Mouse (Mus musculus) left cerebral cortex, adult 2 months (tissue): ENCODE results near the gene Sema4b. TPM values are rescaled to one million over a fixed set of nuclear protein-coding genes. Genes with fewer than 3 reads are reported as not detected.
A peak's percentile ranks its signal among the peaks of the same experiment; 100 is the strongest.

ENCODE experiments used
- DNase-seq, 2 experiments: peaks; one replicate each; pipeline ENCODE4 v3.0.0; 2021 to 2022; ENCODE audit warnings: low spot score in 2 of 2, mixed read lengths in 1 of 2; ENCODE audit errors: extremely low spot score in 1 of 2
- H3K27ac ChIP-seq: fragments of 200-600 bp; 2 replicates; pipeline ENCODE4 v1.8.1; 2022
- H3K4me3 ChIP-seq: fragments of 200-600 bp; 2 replicates; pipeline ENCODE4 v1.8.1; 2022
- CTCF ChIP-seq: fragments of 200-600 bp; IDR thresholded peaks from 2 replicates; pipeline ENCODE4 v1.8.1; 2022; ENCODE audit warnings: antibody characterized with exemption, mild to moderate bottlenecking, moderate library complexity
- intact Hi-C: fragments of 180-260 bp; cut with DNase I; formaldehyde crosslinking; loops from one replicate; pipeline ENCODE4 v1.15.1; 2025
- long read RNA-seq, 2 experiments: library from polyadenylated mRNA; stranded (forward); transcript quantifications; one replicate each; pipeline ENCODE4 v2.0.0; 2021; ENCODE audit warnings: borderline mapping rate in 2 of 2
- total RNA-seq, 2 experiments: library from RNA; stranded (reverse); gene quantifications; 2 replicates each; pipeline ENCODE4 v1.2.3; 2021

Sema4b gene
- 10 to 100 TPM; 19.4 to 20.6 TPM for total RNA-seq
- long read RNA-seq, experiment 1, partial matches to known transcripts = 1 of 5 reads
- long read RNA-seq, experiment 1, other reads (novel, unspliced or antisense) = 1 of 5 reads
- long read RNA-seq, experiment 2, partial matches to known transcripts = 0 of 7 reads
- long read RNA-seq, experiment 2, other reads (novel, unspliced or antisense) = 4 of 7 reads

DNA sequence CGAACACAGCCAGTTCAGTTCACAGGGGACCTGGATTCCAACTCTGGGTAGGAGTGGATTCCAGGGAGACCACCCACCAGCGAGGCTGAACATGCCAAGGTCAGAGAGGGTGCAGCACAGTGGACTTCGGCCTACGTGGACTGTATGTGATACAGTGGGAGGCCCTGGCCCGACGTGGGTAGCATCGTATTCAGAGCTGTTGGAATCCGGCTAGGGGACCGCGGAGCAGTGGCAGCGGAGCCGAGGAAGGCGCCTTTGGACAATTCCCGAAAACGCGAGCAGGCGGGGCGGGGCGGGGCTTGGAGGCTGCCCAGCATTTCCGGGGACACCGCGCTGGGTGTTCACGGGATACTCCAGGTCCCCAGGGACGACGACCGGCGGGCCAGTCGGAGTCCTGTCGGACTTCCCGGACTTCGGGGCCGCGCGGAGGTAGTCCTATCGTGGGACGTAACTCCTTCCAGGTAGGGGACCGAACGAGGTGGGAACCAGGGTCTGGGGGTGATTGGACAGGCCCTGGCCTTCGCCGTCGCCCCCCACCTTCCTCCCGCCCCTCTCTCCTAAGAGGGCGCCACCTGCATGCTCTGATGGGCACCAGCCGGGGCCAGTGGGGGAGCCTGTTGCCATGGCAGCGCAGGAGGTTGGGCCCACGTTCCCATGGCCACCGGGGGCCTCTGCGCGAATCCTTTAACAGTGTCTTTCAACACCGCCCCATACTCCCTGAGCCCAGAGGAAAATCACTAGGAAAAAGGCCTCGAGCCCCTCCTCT is at the start of gene Sema4b:
TSS of gene Sema4b (plus strand) at position 311 of the 766 bp plus-strand sequence.
- Histone ChIP-seq H3K27ac (peak within 1 kb of the TSS; percentile 95), H3K4me3 (peak within 1 kb of the TSS; percentile 69)
- TF ChIP-seq CTCF = no peak; the same call in none of the 2 replicates
- intact Hi-C loops = no loop called here
- DNase-seq = peak; percentile 89 to 93

DNA sequence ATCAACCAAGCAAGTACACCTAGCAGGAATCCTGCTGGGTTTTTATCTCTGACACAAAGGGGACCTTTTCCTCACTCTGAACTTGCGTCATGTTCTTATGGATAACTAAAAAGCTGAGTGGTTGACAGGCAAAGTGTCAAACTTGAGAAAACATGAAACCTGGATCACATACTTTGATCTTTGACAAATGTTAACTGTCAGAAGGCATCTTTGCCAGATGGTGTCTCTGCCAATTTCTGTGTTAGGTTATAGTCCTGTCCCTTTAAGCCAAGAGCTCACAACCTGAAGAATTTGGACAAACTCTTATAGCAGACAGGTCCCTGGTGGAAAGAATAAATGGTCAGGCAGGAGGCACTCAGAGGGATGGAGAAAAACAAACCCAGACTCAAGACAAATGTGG is 48.3 kb upstream of the Sema4b start:
- no peak for TF ChIP-seq CTCF
- H3K4me3 ChIP-seq = no peak overlapping the region
- H3K27ac ChIP-seq = no peak overlapping the region
- intact Hi-C loops = loop anchor here (10.0 kb wide), 1 partner anchor 446 kb away; no protein-coding TSS in a partner anchor
- no peak for DNase-seq

DNA sequence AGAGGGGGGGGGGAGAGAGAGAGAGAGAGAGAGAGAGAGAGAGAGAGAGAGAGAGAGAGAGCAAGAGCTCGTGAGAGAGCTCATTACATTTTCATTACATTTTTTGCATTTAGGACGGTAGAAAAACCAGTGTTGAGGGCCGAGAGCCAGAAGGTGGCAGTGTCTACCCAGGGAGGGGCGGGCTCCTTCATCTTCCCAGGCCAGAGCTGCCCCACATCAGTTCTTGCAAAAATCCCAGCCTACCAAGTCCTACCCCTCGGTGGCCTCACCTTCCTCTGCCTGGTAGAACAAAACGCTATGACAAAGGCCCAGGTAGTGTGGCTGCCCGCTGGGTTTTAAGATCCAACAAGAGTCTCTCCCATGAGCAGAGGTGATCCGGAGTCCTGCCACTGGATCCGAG is 45.8 kb upstream of the Sema4b start:
- DNase-seq = peak; percentile 69 to 79

DNA sequence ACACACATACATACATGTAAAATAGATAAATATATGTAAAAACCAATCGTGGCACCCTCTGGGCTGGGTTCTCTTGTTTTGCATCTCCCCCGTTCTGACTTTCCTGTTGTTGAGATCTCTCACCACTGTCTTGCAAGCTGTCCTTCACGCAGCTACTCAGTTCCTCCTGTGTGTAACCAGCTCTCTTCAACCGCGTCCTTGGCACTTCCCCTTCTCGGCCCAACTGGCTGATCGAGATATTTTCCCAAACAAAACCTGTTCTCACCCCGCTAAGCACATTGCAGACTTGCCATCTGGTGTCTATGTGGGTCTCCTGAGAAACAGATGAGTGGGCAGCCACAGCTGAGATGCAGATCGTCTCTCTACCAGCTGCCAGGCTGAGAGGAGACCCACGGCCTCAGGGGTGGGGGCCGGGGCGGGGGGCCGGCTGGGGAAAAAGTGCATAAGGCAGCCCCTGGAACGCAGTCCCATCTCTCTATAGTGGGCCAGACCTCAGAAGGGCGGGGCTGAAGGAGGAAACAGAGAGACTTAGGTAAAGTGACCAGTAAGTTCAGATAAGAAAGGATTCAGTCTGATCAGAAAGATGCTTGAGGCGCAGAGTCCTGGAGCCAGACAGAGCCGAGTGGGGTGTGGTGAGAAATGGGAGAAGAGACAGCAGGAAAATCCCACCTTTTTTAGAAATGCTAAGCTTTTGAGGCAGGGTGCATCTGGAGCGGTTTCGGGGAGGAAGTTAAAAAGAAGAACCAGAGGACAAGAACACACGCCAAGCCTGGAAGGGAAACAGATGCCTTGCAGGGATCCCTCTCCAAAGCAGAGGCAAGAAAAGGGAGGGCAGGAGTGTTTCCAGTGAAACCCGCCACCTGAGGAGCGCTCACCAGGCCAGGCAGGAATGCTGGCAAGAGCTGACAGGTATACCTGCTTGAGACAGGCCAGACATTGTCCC is 43.0 kb upstream of the Sema4b start:
- TF ChIP-seq CTCF = no peak

More for the DNA sequence above, 45.8 kb upstream of the Sema4b start:
- H3K27ac ChIP-seq = no peak overlapping the region
- TF ChIP-seq CTCF = peak; percentile 78
- intact Hi-C loops = loop anchor here (2.0 to 10.0 kb wide), 5 partner anchors 56 to 234 kb away; partner anchors contain the start of genes Man2a2 and Rccd1
- no peak overlapping the region for H3K4me3 ChIP-seq

DNA sequence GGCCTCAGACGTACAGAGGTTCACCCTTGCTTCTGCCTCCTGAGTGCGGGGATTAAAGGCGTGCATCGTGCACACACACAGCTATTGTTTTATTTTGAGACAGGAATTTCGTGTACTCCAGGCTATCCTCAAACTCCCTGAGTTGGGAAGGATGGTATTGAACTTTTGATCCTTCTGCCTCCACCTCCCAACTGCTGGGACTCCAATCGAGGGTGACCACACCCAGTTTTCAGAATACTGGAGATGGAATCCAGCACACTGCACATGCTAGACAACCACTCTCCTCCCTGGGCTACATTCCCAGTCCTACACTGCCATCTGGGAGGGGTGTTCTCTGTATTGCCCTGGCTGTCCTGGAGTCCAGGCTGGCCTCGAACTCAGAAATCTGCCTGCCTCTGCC is 41.9 kb upstream of the Sema4b start:
- intact Hi-C loops = loop anchor here (5.0 to 10.0 kb wide), 3 partner anchors 53 to 230 kb away; partner anchors contain the start of genes Man2a2 and Rccd1
- no peak for DNase-seq
- Histone ChIP-seq H3K27ac (no peak overlapping the region), H3K4me3 (no peak overlapping the region)
- no peak for TF ChIP-seq CTCF

More for the DNA sequence above, 43.0 kb upstream of the Sema4b start:
- DNase-seq = peak; percentile 63 to 70
- intact Hi-C loops = loop anchor here (5.0 to 10.0 kb wide), 3 partner anchors 54 to 231 kb away; partner anchors contain the start of genes Man2a2 and Rccd1
- H3K27ac ChIP-seq = peak overlapping the region; percentile 12
- H3K4me3 ChIP-seq = no peak overlapping the region

DNA sequence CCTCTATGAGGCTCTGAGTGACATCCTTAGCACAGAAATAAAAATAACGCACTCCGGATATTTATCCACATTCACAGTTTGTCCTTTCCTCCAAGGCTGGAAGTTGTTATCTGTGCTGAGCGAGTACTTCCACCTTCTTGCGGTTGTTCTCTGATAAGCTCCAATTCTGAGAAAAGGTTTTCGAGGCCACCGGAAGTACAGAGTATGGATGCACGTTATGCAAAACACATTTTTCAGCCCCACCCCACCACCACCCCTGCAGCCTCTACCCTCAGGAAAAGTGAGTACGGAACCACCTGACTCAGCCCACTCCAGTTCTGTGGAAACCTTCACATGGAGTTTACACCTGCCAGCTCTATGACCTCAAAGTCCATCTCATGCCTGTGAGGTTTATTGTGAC is 40.6 kb upstream of the Sema4b start:
- H3K4me3 ChIP-seq = no peak overlapping the region
- DNase-seq = no peak
- TF ChIP-seq CTCF = no peak
- intact Hi-C loops = loop anchor here (10.0 kb wide), 1 partner anchor 229 kb away; the partner anchor contains the start of gene Man2a2
- H3K27ac ChIP-seq = no peak overlapping the region

DNA sequence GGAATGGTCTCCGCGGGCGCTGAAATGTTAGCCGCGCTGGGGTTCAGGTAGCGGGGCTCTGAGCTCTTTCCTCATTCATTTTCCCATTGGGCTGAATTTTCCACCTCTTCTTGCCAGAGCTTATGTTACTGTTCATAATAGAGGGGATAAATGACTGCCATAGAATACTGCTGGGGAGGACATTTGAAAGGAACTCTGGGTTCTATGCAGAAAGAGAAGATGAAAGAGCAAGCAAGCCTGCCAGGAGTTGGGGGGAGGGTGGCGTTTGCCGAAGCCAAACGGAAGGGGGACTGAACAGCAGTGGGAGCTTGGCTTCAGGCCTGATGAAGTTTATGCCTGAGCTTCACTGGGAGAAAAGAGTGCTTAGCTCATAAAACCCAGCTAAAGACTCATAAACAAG is 37.3 kb upstream of the Sema4b start:
- Histone ChIP-seq H3K27ac (peak overlapping the region; percentile 64), H3K4me3 (peak overlapping the region; percentile 30)
- no peak for TF ChIP-seq CTCF
- DNase-seq = peak; percentile 42 to 59
- intact Hi-C loops = loop anchor here (2.0 to 10.0 kb wide), 2 partner anchors 39 to 225 kb away; partner anchors contain the start of gene Man2a2

DNA sequence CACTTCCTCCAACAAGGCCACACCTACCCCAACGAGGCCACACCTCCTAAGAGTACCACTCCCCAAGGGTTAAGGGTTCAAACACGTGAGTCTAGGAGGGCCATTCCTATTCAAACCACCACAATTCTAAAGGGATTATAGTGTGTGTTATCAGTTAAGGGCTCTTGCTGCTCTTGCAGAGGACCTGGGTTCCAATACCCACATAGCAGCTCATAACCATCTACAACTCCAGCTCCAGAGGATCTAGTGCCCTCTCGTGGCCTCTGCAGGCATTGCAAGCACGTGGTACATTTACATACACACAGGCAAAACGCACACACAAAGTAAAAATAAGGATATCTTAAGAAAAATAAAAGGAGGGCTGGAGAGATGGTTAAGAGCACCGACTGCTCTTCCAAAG is 34.5 kb upstream of the Sema4b start:
- H3K4me3 ChIP-seq = no peak overlapping the region
- DNase-seq = no peak
- peak; percentile 34 for TF ChIP-seq CTCF
- no peak overlapping the region for H3K27ac ChIP-seq
- intact Hi-C loops = no loop called here

DNA sequence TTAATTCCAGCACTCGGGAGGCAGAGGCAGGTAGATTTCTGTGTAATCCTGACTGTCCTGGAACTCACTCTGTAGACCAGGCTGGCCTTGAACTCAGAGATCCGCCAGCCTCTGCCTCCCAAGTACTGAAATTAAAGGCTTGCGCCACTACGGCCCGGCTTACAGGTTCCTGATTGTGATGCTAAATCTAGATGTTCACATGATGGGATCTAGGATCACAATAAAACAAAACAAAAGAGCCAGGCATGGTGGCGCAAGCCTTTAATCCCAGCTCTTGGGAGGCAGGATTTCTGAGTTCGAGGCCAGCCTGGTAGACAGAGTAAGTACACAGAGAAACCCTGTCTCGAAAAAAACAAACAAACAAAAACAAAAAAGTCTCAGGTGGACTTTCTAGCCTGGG is 33.9 kb upstream of the Sema4b start:
- intact Hi-C loops = no loop called here
- no peak overlapping the region for H3K27ac ChIP-seq
- no peak for TF ChIP-seq CTCF
- DNase-seq = no peak
- H3K4me3 ChIP-seq = no peak overlapping the region

DNA sequence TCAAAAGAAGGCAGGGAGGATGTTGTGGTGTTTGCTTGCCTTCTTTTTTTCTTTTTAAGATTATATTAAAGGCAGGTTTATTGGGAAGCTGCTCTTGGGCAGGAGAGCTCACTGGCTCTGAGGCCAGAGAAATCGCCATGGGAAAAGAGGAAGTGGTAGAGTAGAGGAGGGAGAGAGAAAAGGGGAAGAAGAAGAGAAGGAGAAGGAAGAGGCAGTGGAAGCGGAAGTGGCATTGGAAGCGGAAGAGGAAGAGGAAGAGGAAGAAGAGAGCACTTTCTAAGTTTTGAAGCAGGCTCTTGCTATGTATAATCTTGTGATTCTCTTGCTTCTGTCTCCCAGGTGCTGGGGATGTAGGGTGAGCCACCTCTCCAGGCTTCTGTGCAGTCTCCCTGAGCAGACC is 32.0 kb upstream of the Sema4b start:
- intact Hi-C loops = loop anchor here (5.0 kb wide), 1 partner anchor 63 kb away; no protein-coding TSS in a partner anchor
- DNase-seq = no peak
- Histone ChIP-seq H3K27ac (no peak overlapping the region), H3K4me3 (no peak overlapping the region)
- TF ChIP-seq CTCF = no peak

DNA sequence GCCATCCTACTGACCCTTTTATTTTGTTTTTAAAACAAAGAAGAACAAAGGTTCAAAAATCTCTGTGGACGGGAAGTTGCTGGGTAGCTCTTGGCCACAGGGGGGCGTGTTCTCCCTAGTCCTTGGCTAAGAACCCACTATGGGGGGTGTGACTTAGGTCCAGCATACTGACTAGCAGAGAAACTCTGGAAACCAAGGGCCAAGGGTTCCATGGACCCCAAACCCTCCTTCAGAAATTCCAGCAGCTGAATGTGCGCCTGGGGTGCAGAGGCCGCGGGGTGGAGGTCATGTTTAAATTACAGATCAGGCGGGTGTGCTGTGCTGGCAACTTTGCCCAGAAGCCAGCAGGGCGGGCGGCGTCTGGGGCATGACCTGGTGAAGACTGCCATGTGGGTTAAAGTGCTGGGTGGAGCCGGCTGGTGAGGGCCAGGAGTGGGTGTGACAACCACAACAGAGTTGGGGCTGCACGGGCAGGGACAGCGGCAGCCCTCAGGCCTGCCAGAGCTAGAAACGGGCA is 29.9 kb upstream of the Sema4b start:
- H3K27ac ChIP-seq = no peak overlapping the region
- intact Hi-C loops = loop anchor here (5.0 kb wide), 1 partner anchor 61 kb away; no protein-coding TSS in a partner anchor
- DNase-seq = peak; percentile 16 to 20
- peak; percentile 55 for TF ChIP-seq CTCF
- H3K4me3 ChIP-seq = no peak overlapping the region
